Mouse (Mus musculus) kidney, adult 9 months (tissue): ENCODE data around the gene Serpina16.

ENCODE experiments used
- DNase-seq: peaks from one replicate; pipeline ENCODE4 v3.0.0; 2022

Gene Serpina16

DNA sequence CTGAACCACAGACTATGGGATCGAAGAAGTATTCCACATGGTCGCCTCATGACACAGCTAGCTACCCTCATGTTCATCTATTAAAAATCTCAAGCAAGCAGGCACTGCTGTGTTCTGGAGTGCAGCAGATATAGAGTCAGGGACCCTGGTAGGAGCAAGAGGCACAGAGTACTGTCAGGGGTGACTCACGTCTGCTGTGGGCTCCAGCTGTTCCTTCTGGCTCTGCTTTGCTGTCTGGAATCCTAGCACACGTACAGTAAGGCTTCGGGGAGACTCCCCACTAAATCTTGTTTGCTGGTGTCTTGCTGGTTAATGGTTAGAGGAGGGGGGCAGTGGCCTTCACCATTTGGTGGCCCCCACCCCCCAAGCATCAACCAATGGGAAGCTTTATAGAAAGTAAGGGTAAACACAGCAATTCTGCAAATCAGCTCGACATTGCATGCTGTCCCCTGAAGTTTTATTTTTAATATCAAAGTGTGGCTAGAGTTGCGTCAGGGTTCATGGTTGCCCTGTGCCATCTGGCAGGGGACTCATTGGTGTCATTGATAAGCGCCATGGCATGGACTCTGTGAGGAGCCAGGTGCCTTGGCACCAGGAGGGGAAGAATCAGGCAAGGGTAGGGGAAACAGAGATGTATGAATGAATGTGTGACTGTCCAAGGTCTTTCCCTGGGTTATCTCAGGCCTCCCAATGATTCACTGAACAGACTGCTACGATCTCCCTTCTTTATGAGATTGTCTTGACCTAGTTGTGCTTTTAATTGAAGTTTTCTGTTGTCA is 18.9 kb downstream of the Serpina16 start, which contains the start of gene Serpina6:
Serpina6 (minus strand) TSS at position 365 of the 779 bp plus-strand sequence.
- DNase-seq: no peak

DNA sequence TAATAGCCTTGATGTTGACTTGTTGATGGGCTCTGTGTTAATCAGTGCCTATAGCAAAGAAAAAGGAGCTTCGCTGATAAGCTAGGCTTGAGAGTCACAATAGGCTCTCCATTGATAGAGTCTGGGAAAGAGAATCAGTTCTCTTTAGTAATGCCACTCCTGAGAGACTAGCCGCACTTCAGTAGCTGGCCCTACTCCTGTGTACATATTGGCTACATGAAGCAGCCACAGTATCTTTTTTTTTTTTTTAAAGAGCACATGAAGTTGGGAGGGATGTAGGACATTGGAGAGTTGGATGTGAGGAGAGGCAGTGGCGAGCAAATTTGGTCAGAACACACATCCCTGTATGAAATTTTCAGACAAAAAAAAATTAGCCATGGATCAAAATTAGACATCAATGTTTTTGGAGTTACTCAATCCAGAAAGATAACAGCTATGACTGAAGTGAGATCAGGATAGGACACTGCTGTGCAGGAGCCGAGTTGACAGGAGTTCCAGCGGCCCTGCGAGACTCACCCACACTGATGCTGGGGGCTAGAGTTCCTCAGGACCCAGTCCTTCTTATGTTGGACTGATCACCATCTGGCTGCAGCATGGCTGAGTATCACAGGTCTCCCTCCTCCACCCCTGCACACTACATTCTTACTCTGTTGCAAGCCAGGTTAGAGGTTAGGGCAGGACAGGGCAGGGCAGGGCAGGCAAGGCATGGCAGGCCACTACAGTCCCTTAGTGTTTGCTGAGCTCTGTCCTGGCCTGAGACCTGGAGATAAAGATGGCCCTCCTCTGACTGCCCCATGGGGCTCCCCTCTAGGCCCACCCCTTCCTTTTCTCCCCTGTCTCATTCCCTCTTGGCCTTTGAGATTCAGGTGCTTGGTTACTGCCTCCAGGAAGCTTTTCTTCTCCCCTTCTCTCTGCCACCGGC is 20.6 kb downstream of the Serpina16 start:
- no peak for DNase-seq

DNA sequence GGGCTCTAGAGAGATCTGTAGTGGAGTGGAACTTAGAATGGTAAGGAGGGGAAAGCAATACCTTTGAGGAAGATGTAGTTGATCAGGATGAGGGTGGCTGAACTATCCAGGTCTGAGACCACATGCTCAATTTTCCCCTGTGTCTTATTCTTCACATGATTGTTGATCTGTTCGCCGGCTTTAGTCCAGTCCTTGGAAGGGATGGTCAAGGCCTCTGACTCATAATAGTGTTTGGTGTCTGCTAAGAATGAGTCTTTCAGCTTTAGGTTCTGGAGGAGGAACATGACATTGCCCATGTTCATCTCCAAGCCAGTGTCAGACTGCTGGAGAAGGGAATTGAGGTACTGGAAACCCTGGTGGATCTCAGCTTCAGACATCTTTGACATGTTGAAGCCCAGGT is 22.1 kb downstream of the Serpina16 start:
- no peak for DNase-seq

DNA sequence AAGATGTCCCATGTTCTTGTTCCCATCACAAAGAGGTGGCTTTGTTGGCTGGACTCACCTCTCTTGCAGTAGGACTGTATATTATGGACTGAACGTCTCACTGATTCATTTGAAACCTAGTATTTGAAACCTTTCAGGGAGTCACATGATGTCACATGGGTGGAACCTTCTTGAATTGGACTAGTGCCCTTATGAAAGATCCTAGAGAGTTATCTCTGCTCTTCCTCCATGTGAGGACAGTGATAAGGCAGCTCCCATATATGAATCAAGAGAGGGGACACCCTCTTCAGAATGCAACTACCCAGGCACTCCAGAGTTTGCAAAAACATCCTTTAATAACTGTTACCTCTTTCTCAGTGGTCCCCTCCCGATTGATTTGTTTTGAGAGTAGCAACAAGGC is 29.6 kb downstream of the Serpina16 start:
- DNase-seq: no peak

DNA sequence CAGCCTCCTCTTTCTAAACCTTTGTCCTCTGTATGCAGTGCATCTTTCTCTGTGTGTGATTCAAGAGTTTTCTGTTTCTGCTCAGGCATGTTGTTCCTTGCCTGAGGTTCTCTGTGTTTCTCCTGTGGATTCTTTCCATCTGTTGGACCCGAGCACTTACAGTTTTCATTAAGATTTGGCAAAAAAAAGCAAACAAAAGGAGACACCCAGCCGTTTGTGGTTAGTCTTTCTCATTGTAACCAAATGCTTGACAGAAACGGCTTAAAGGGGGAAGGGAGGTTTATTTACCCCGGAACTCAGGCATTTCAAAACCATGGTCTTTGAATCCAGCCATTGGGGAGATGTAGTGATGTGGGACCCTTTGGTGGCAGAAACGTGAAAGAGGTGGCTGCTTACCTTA is 31.3 kb downstream of the Serpina16 start:
- DNase-seq: no peak

DNA sequence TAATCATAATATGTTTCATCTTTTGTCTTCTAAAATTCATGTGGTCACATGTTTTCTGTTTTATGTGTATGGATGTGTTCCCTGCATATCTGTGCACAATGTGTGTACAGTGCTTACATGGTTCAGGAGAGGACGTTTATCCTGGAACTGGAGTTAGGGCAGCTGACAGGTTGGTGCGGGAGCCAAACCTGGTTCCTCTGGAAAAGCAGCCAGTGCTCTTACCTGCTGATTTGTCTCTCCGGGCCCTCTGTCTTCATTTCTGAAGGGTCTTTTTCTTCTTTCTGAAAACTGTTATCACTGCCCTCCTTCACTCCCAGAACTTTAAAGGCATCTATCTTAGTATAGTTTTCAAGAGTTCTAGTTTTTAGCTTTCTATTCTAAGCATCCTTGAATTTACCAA is 32.1 kb downstream of the Serpina16 start:
- no peak for DNase-seq

DNA sequence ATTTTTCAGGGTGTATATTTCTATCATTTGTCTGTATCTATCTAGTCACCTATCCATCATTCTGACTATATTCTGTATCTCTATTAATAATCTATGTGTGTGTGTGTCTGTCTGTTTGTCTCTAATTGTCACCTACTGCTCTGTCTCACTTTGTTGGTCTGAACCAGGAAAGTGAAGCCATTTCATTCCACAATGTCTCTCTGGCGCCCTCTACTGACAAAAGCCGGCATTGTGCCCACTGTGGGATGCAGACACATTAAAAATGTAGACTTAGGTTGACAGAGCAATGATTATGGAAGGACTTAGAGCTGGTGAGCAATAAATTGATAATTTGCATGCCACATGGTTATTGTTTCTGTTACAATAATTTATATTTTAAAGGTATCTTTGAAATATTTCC is 32.6 kb downstream of the Serpina16 start:
- peak; percentile 86 for DNase-seq

DNA sequence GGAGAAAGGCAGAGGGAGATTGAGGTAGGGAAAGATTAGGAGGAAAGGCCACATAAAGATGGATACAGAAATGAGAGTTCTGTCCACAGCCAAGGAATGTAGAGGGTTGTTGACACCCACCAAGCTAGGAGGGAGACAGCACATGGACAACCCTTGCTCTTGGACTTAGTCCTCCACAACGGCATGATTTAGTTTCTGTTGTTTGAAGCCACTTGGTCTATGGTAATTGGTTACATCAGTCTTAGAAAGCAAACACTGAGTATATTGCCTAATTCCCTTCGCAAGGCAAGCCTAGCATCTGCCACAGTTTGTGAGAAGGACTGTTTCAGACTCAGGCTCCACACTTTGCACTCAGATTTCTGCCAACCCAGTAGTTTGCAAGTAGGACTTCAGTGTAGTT is 40.1 kb downstream of the Serpina16 start:
- DNase-seq: no peak

DNA sequence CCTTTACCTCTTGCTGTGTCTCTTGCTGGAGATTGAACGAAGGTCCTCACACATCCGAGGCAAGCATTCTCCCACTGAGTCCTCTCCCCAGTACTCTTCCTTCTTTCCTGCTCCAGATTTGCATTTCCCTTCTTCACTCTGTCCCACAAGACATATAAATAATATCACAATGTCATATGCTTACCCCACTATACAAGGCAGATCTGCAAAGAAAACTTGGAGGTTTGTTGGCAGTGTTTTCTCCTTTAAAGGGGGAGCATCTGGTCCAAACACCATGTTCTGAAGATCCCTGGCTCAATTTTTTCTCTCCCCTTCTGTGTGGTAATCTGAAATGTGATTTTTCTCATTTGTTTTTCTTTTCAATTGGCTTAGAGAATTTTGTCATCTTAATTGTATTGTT is 41.5 kb downstream of the Serpina16 start:
- DNase-seq: no peak

DNA sequence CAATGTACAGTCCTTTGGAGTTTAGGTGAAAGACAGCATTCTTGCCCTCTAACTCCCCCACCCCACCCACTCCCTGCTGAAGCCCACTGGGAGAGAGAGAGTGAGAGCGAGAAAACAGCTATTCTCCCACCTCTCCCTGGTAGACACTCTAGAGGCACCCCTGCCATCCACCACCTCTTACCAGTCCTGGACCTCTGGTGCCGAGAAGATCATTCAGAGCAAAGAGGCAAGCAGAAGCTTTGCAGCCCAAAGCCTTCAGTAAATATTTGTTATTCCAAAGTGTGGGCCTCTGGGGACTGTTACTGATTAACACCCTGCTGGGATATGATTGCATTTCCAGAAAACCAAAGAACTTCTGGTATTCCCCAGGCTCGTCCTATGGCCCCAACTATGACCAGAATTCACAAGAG is 44.7 kb downstream of the Serpina16 start, which contains the start of gene Serpina10:
Serpina10 (minus strand) TSS at position 242 of the 410 bp plus-strand sequence.
- DNase-seq: peak; percentile 5
